Mouse (Mus musculus): ENCODE data around the gene Pygo2. TPM values are rescaled to one million over a fixed set of nuclear protein-coding genes. Genes with fewer than 3 reads are reported as not detected.

Pygo2 gene
- polyA plus RNA-seq, 1 experiment from 2014 or later, result 35.5 TPM

- Histone ChIP-seq H3K4me3 (ENCODE audit: low read depth, low read length) (peak overlapping the region; percentile 64), H3K9ac (ENCODE audit: low read depth, low read length) (peak overlapping the region; percentile 66), H3K36me3 (ENCODE audit: control insufficient read depth, insufficient read depth, low read length) (no peaks in the 10 kb centered on the region), H3K27ac (ENCODE audit: low read depth, low read length) (no peak overlapping the region), H3K4me1 (replicated peaks; ENCODE audit: control insufficient read depth, insufficient read depth, low read length) (peaks cover 29% of the 10 kb centered on the region), H3K9me3 (ENCODE audit: control insufficient read depth, low read length) (no peaks in the 10 kb centered on the region), H3K4me2 (peak overlapping the region; percentile 99), H3K27me3 (replicated peaks; ENCODE audit: control insufficient read depth, insufficient read depth, low read length) (no peaks in the 10 kb centered on the region; the same call in 1 of the 2 replicates)
- under 1% methylated on average over 41 of the region's 44 CpGs for WGBS
- 0 out of 2 replicates have a peak, but pooled peaks have one; percentile 18 for ATAC-seq (replicated peaks; ENCODE audit: low FRiP score)
- DNase-seq (ENCODE audit: low spot score), result peak; percentile 70
Observed at GRCm38 (mm10) chr3:89395806-89396653, 34.0 kb upstream of the Pygo2 start.

DNA sequence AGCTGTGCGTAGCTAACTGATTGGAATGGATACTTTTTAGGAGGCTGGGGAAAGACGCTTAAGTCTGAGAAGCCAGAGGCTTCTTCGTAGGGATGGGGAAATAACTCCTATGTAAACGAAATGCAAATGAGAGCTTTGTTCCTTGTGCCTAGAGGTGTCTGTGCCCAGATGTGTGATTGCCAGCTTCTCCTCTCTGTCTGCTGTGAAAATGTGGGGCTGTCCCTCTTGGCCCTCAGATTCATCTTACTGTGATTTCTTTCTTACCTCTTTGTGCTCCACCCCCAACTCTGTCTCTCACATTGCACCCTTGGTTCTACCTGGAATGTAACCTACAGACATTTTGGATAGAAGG is 33.4 kb upstream of the Pygo2 start:
- Histone ChIP-seq H3K27ac (ENCODE audit: low read depth, low read length) (no peak overlapping the region), H3K4me1 (replicated peaks; ENCODE audit: control insufficient read depth, insufficient read depth, low read length) (peaks cover 23% of the 10 kb centered on the region)
- WGBS, result 0% methylated on average over 4 of the region's 4 CpGs

GRCm38 (mm10) chr3:89401329-89401728 is 28.7 kb upstream of the Pygo2 start:
- DNase-seq (ENCODE audit: low spot score) (no peak), ATAC-seq (replicated peaks; ENCODE audit: low FRiP score) (no peak)
- 91% methylated on average over 7 of the region's 7 CpGs for WGBS
- Histone ChIP-seq H3K4me2 (no peak overlapping the region), H3K4me3 (ENCODE audit: low read depth, low read length) (no peak overlapping the region), H3K4me1 (replicated peaks; ENCODE audit: control insufficient read depth, insufficient read depth, low read length) (peaks cover 4% of the 10 kb centered on the region), H3K27me3 (replicated peaks; ENCODE audit: control insufficient read depth, insufficient read depth, low read length) (no peaks in the 10 kb centered on the region), H3K36me3 (ENCODE audit: control insufficient read depth, insufficient read depth, low read length) (peaks cover 13% of the 10 kb centered on the region; the same call in 1 of the 2 replicates), H3K9me3 (ENCODE audit: control insufficient read depth, low read length) (no peaks in the 10 kb centered on the region), H3K27ac (ENCODE audit: low read depth, low read length) (no peak overlapping the region), H3K9ac (ENCODE audit: low read depth, low read length) (no peak overlapping the region)

More for the DNA sequence above, 33.4 kb upstream of the Pygo2 start:
- H3K9me3 ChIP-seq (ENCODE audit: control insufficient read depth, low read length), result no peaks in the 10 kb centered on the region
- H3K4me2 ChIP-seq, result peak overlapping the region; percentile 99
- H3K36me3 ChIP-seq (ENCODE audit: control insufficient read depth, insufficient read depth, low read length), result no peaks in the 10 kb centered on the region
- H3K27me3 ChIP-seq (replicated peaks; ENCODE audit: control insufficient read depth, insufficient read depth, low read length), result no peaks in the 10 kb centered on the region; the same call in 1 of the 2 replicates
- no peak for DNase-seq (ENCODE audit: low spot score)
- peak overlapping the region; percentile 66; the same call in 1 of the 2 replicates for H3K9ac ChIP-seq (ENCODE audit: low read depth, low read length)
- ATAC-seq (replicated peaks; ENCODE audit: low FRiP score), result no peak
- peak overlapping the region; percentile 64 for H3K4me3 ChIP-seq (ENCODE audit: low read depth, low read length)

DNA sequence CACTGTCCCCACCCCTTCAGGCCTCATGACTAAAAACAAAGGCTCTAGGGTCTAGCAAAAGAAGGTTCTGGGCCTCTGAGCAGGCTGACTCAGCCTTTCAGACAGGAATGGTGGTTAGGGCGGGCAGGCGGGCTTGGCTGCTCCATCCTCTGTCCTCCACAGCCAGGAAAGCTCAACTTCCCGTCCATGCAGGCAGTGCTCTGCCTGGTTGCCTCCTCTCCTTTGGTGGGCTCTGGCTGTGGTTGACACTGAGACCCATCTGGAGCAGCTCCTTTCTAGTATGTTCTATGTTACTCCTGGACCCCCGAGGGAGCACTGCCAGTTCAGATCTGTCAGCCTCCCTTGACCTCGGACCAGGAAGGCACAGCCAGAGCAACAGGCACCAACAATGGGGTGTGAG is 27.3 kb upstream of the Pygo2 start, which contains the start of gene Lenep:
Gene Lenep, minus strand, starts transcription at position 101 of the 400 bp plus-strand sequence.
- Histone ChIP-seq H3K27ac (ENCODE audit: low read depth, low read length) (no peak within 1 kb of the TSS), H3K9ac (ENCODE audit: low read depth, low read length) (no peak within 1 kb of the TSS), H3K4me3 (ENCODE audit: low read depth, low read length) (no peak within 1 kb of the TSS), H3K27me3 (replicated peaks; ENCODE audit: control insufficient read depth, insufficient read depth, low read length) (no peaks in the 10 kb centered on the region), H3K4me2 (no peak within 1 kb of the TSS), H3K9me3 (ENCODE audit: control insufficient read depth, low read length) (no peaks in the 10 kb centered on the region), H3K4me1 (replicated peaks; ENCODE audit: control insufficient read depth, insufficient read depth, low read length) (no peaks in the 10 kb centered on the region), H3K36me3 (ENCODE audit: control insufficient read depth, insufficient read depth, low read length) (peaks cover 13% of the 10 kb centered on the region; the same call in 1 of the 2 replicates)
- 83% methylated on average over 5 of the region's 5 CpGs for WGBS
- DNase-seq (ENCODE audit: low spot score) (no peak), ATAC-seq (replicated peaks; ENCODE audit: low FRiP score) (no peak)

- no peaks in the 10 kb centered on the region for H3K27me3 ChIP-seq (replicated peaks; ENCODE audit: control insufficient read depth, insufficient read depth, low read length)
- H3K27ac ChIP-seq (ENCODE audit: low read depth, low read length), result no peak overlapping the region
- no peak overlapping the region for H3K9ac ChIP-seq (ENCODE audit: low read depth, low read length)
- H3K4me3 ChIP-seq (ENCODE audit: low read depth, low read length), result no peak overlapping the region
- H3K36me3 ChIP-seq (ENCODE audit: control insufficient read depth, insufficient read depth, low read length), result peaks cover 14% of the 10 kb centered on the region; the same call in 1 of the 2 replicates
- 91% methylated on average over 6 of the region's 6 CpGs for WGBS
- ATAC-seq (replicated peaks; ENCODE audit: low FRiP score), result no peak
- no peak overlapping the region for H3K4me2 ChIP-seq
- no peak for DNase-seq (ENCODE audit: low spot score)
- peaks cover 6% of the 10 kb centered on the region for H3K4me1 ChIP-seq (replicated peaks; ENCODE audit: control insufficient read depth, insufficient read depth, low read length)
- no peaks in the 10 kb centered on the region for H3K9me3 ChIP-seq (ENCODE audit: control insufficient read depth, low read length)
Observed at GRCm38 (mm10) chr3:89406887-89407286, 23.1 kb upstream of the Pygo2 start.

- H3K9ac ChIP-seq (ENCODE audit: low read depth, low read length), result no peak overlapping the region
- no peaks in the 10 kb centered on the region for H3K27me3 ChIP-seq (replicated peaks; ENCODE audit: control insufficient read depth, insufficient read depth, low read length)
- no peak for ATAC-seq (replicated peaks; ENCODE audit: low FRiP score)
- H3K4me3 ChIP-seq (ENCODE audit: low read depth, low read length), result no peak overlapping the region
- no peak overlapping the region for H3K27ac ChIP-seq (ENCODE audit: low read depth, low read length)
- H3K36me3 ChIP-seq (ENCODE audit: control insufficient read depth, insufficient read depth, low read length), result peaks cover 14% of the 10 kb centered on the region; the same call in 1 of the 2 replicates
- 71% methylated on average over 16 of the region's 16 CpGs for WGBS
- peaks cover 6% of the 10 kb centered on the region for H3K4me1 ChIP-seq (replicated peaks; ENCODE audit: control insufficient read depth, insufficient read depth, low read length)
- H3K4me2 ChIP-seq, result no peak overlapping the region
- no peaks in the 10 kb centered on the region for H3K9me3 ChIP-seq (ENCODE audit: control insufficient read depth, low read length)
- DNase-seq (ENCODE audit: low spot score), result no peak
Observed at GRCm38 (mm10) chr3:89408448-89408847, 21.6 kb upstream of the Pygo2 start.

GRCm38 (mm10) chr3:89409701-89410100 is 20.3 kb upstream of the Pygo2 start:
- Histone ChIP-seq H3K4me1 (replicated peaks; ENCODE audit: control insufficient read depth, insufficient read depth, low read length) (peaks cover 6% of the 10 kb centered on the region), H3K4me2 (no peak overlapping the region), H3K27ac (ENCODE audit: low read depth, low read length) (no peak overlapping the region), H3K4me3 (ENCODE audit: low read depth, low read length) (no peak overlapping the region), H3K27me3 (replicated peaks; ENCODE audit: control insufficient read depth, insufficient read depth, low read length) (no peaks in the 10 kb centered on the region), H3K36me3 (ENCODE audit: control insufficient read depth, insufficient read depth, low read length) (peaks cover 21% of the 10 kb centered on the region), H3K9ac (ENCODE audit: low read depth, low read length) (no peak overlapping the region), H3K9me3 (ENCODE audit: control insufficient read depth, low read length) (no peaks in the 10 kb centered on the region)
- 93% methylated on average over 3 of the region's 3 CpGs for WGBS
- DNase-seq (ENCODE audit: low spot score), result no peak
- no peak for ATAC-seq (replicated peaks; ENCODE audit: low FRiP score)

GRCm38 (mm10) chr3:89410864-89411263 is 19.1 kb upstream of the Pygo2 start:
- Histone ChIP-seq H3K27ac (ENCODE audit: low read depth, low read length) (no peak overlapping the region), H3K9me3 (ENCODE audit: control insufficient read depth, low read length) (no peaks in the 10 kb centered on the region), H3K4me2 (peak overlapping the region; percentile 85), H3K36me3 (ENCODE audit: control insufficient read depth, insufficient read depth, low read length) (peaks cover 23% of the 10 kb centered on the region), H3K9ac (ENCODE audit: low read depth, low read length) (peak overlapping the region; percentile 67), H3K4me1 (replicated peaks; ENCODE audit: control insufficient read depth, insufficient read depth, low read length) (peaks cover 6% of the 10 kb centered on the region), H3K4me3 (ENCODE audit: low read depth, low read length) (peak overlapping the region; percentile 67), H3K27me3 (replicated peaks; ENCODE audit: control insufficient read depth, insufficient read depth, low read length) (no peaks in the 10 kb centered on the region)
- 73% methylated on average over 10 of the region's 10 CpGs for WGBS
- DNase-seq (ENCODE audit: low spot score) (no peak), ATAC-seq (replicated peaks; ENCODE audit: low FRiP score) (no peak)

Measured in liver, embryonic 11.5 days (tissue).